Mouse (Mus musculus) cerebellum, adult 2 months (tissue): ENCODE measurements at regions not wholly inside any gene's neighbourhood (a gene's known extent, or its start where the extent isn't known, plus 50 kb on each side); places are given as distances from the start of the nearest gene placed in this dataset.

ENCODE experiments used
- CTCF ChIP-seq: fragments of 200-500 bp; IDR thresholded peaks from 2 replicates; pipeline ENCODE4 v1.5.1; 2011; ENCODE audit warnings: low read depth, mild to moderate bottlenecking, control low read depth, low read length, moderate library complexity, borderline replicate concordance; ENCODE audit not compliant: insufficient read depth
- POLR2A ChIP-seq: fragments of 200-500 bp; IDR thresholded peaks from 2 replicates; pipeline ENCODE4 v1.6.1; 2011; ENCODE audit warnings: low read length, control low read depth, borderline replicate concordance; ENCODE audit not compliant: insufficient read depth

GRCm38 (mm10) chr8:78028928-78029327 lies 184.2 kb upstream of the Ttc29 start:
- no peak for TF ChIP-seq CTCF
- no peak for TF ChIP-seq POLR2A
